Mouse (Mus musculus) induced T-regulatory cell, adult 2 months (primary cell): ENCODE measurements around the gene 6820408C15Rik.

Experiments used
- DNase-seq: peaks from one replicate; pipeline ENCODE4 v3.0.0-alpha.2; 2012; ENCODE audit warnings: low read depth

The 6820408C15Rik gene

GRCm38 (mm10) chr2:152415287-152415686 lies at the start of gene 6820408C15Rik:
6820408C15Rik (plus strand) TSS chr2:152415587.
- DNase-seq: no peak

- no peak for DNase-seq
Observed at GRCm38 (mm10) chr2:152367917-152368316, 47.5 kb upstream of the 6820408C15Rik start.

GRCm38 (mm10) chr2:152368532-152369140 lies 46.8 kb upstream of the 6820408C15Rik start:
- DNase-seq: peak; percentile 84

- DNase-seq: peak; percentile 82
Observed at GRCm38 (mm10) chr2:152372104-152372503, 43.3 kb upstream of the 6820408C15Rik start.

GRCm38 (mm10) chr2:152372661-152373060 lies 42.7 kb upstream of the 6820408C15Rik start:
- no peak for DNase-seq

GRCm38 (mm10) chr2:152373547-152373946 lies 41.8 kb upstream of the 6820408C15Rik start:
- no peak for DNase-seq

- no peak for DNase-seq
Observed at GRCm38 (mm10) chr2:152375652-152376344, 39.6 kb upstream of the 6820408C15Rik start.

- no peak for DNase-seq
Observed at GRCm38 (mm10) chr2:152376345-152376741, 39.0 kb upstream of the 6820408C15Rik start, which contains the start of gene Nrsn2. Nrsn2 (minus strand) TSS chr2:152376638.

- DNase-seq: no peak
Observed at GRCm38 (mm10) chr2:152384191-152384590, 31.2 kb upstream of the 6820408C15Rik start.

GRCm38 (mm10) chr2:152392786-152393185 lies 22.6 kb upstream of the 6820408C15Rik start:
- DNase-seq: peak; percentile 70

- DNase-seq: no peak
Observed at GRCm38 (mm10) chr2:152393225-152394017, 22.0 kb upstream of the 6820408C15Rik start.

GRCm38 (mm10) chr2:152395271-152395920 lies 20.0 kb upstream of the 6820408C15Rik start:
- no peak for DNase-seq

GRCm38 (mm10) chr2:152396110-152397003 lies 19.0 kb upstream of the 6820408C15Rik start:
- DNase-seq: peak; percentile 79

GRCm38 (mm10) chr2:152397004-152397589 lies 18.3 kb upstream of the 6820408C15Rik start:
- DNase-seq: peak; percentile 69

GRCm38 (mm10) chr2:152397680-152398435 lies 17.5 kb upstream of the 6820408C15Rik start, which contains the start of gene Sox12:
Sox12 (minus strand) TSS chr2:152398063.
- DNase-seq: peak; percentile 94

- peak; percentile 92 for DNase-seq
Observed at GRCm38 (mm10) chr2:152398691-152399090, 16.7 kb upstream of the 6820408C15Rik start.

- DNase-seq: no peak
Observed at GRCm38 (mm10) chr2:152399122-152399542, 16.3 kb upstream of the 6820408C15Rik start.

GRCm38 (mm10) chr2:152406126-152406525 lies 9.3 kb upstream of the 6820408C15Rik start:
- DNase-seq: peak; percentile 87

GRCm38 (mm10) chr2:152409781-152410180 lies 5.6 kb upstream of the 6820408C15Rik start:
- DNase-seq: no peak

- no peak for DNase-seq
Observed at GRCm38 (mm10) chr2:152410971-152411371, 4.4 kb upstream of the 6820408C15Rik start.
